Mouse (Mus musculus): ENCODE results near the gene 4930539E08Rik. TPM values are rescaled to one million over a fixed set of nuclear protein-coding genes. Genes with fewer than 3 reads are reported as not detected.

The 4930539E08Rik gene
- total RNA-seq, 2 experiments from 2014 or later = not detected

GRCm38 (mm10) chr17:28899427-28899826 lies 15.7 kb downstream of the 4930539E08Rik start:
- intact Hi-C loops (cut with DNase I) = no loop called here
- no peak for DNase-seq

- DNase-seq = no peak
- intact Hi-C loops (cut with DNase I) = no loop called here
Measured at GRCm38 (mm10) chr17:28898249-28898648, 16.9 kb downstream of the 4930539E08Rik start.

- no peak for DNase-seq
- intact Hi-C loops (cut with DNase I) = no loop called here
Measured at GRCm38 (mm10) chr17:28897817-28898216, 17.3 kb downstream of the 4930539E08Rik start.

GRCm38 (mm10) chr17:28896095-28896780 lies 18.9 kb downstream of the 4930539E08Rik start:
- intact Hi-C loops (cut with DNase I) = no loop called here
- no peak for DNase-seq

GRCm38 (mm10) chr17:28895217-28895875 lies 19.8 kb downstream of the 4930539E08Rik start:
- DNase-seq = no peak
- intact Hi-C loops (cut with DNase I) = no loop called here

GRCm38 (mm10) chr17:28894050-28894767 lies 20.9 kb downstream of the 4930539E08Rik start:
- DNase-seq = no peak
- intact Hi-C loops (cut with DNase I) = no loop called here

GRCm38 (mm10) chr17:28886266-28886665 lies 28.9 kb downstream of the 4930539E08Rik start:
- intact Hi-C loops (cut with DNase I) = no loop called here
- no peak for DNase-seq

- intact Hi-C loops (cut with DNase I) = no loop called here
Measured at GRCm38 (mm10) chr17:28885231-28885630, 29.9 kb downstream of the 4930539E08Rik start.

GRCm38 (mm10) chr17:28883941-28884516 lies 31.1 kb downstream of the 4930539E08Rik start:
- intact Hi-C loops (cut with DNase I) = loop anchor here (5.0 kb wide), 2 partner anchors 43 to 122 kb away; no protein-coding TSS in a partner anchor
- no peak for DNase-seq

More at GRCm38 (mm10) chr17:28885231-28885630, 29.9 kb downstream of the 4930539E08Rik start:
- DNase-seq = no peak

- DNase-seq = no peak
- intact Hi-C loops (cut with DNase I) = loop anchor here (5.0 kb wide), 2 partner anchors 44 to 121 kb away; no protein-coding TSS in a partner anchor
Measured at GRCm38 (mm10) chr17:28882810-28883209, 32.3 kb downstream of the 4930539E08Rik start.

- intact Hi-C loops (cut with DNase I) = loop anchor here (5.0 kb wide), 2 partner anchors 45 to 120 kb away; no protein-coding TSS in a partner anchor
- DNase-seq = peak; percentile 52 to 66
Measured at GRCm38 (mm10) chr17:28882316-28882715, 32.8 kb downstream of the 4930539E08Rik start.

GRCm38 (mm10) chr17:28879931-28880391 lies 35.2 kb downstream of the 4930539E08Rik start:
- DNase-seq = peak; percentile 57 to 64
- intact Hi-C loops (cut with DNase I) = loop anchor here (5.0 kb wide), 2 partner anchors 47 to 118 kb away; no protein-coding TSS in a partner anchor

GRCm38 (mm10) chr17:28876821-28877220 lies 38.3 kb downstream of the 4930539E08Rik start:
- intact Hi-C loops (cut with DNase I) = no loop called here
- DNase-seq = no peak

GRCm38 (mm10) chr17:28876331-28876730 lies 38.8 kb downstream of the 4930539E08Rik start:
- DNase-seq = no peak
- intact Hi-C loops (cut with DNase I) = no loop called here

- DNase-seq = peak in 1 of 2 experiments; percentile 17
- intact Hi-C loops (cut with DNase I) = no loop called here
Measured at GRCm38 (mm10) chr17:28875316-28875715, 39.8 kb downstream of the 4930539E08Rik start.

GRCm38 (mm10) chr17:28874825-28875224 lies 40.3 kb downstream of the 4930539E08Rik start:
- DNase-seq = peak in 1 of 2 experiments; percentile 28
- intact Hi-C loops (cut with DNase I) = no loop called here

- intact Hi-C loops (cut with DNase I) = no loop called here
- no peak for DNase-seq
Measured at GRCm38 (mm10) chr17:28874216-28874615, 40.9 kb downstream of the 4930539E08Rik start.

GRCm38 (mm10) chr17:28872322-28872721 lies 42.8 kb downstream of the 4930539E08Rik start:
- intact Hi-C loops (cut with DNase I) = no loop called here
- DNase-seq = no peak

GRCm38 (mm10) chr17:28871831-28872230 lies 43.3 kb downstream of the 4930539E08Rik start:
- intact Hi-C loops (cut with DNase I) = no loop called here
- no peak for DNase-seq

- no peak for DNase-seq
- intact Hi-C loops (cut with DNase I) = no loop called here
Measured at GRCm38 (mm10) chr17:28870435-28870834, 44.7 kb downstream of the 4930539E08Rik start.
